Mouse (Mus musculus) lung, embryonic 16.5 days (tissue): ENCODE results near the gene Por. TPM values are rescaled to one million over a fixed set of nuclear protein-coding genes. Genes with fewer than 3 reads are reported as not detected.

Experiments used
- ATAC-seq: fragments of 200-750 bp; cut with Nextera tagmentation; 2 replicates; pipeline ENCODE4 v1.8.0; 2017; ENCODE audit warnings: low read depth, mild to moderate bottlenecking, moderate library complexity
- H3K27ac ChIP-seq: fragments of 300-500 bp; sonication (generic); 2 replicates; pipeline ENCODE4 v1.5.1; 2014; ENCODE audit warnings: mild to moderate bottlenecking, control low read depth, low read length
- H3K27me3 ChIP-seq: fragments of 300-500 bp; sonication (generic); 2 replicates; pipeline ENCODE4 v1.6.1; 2014; ENCODE audit warnings: low read depth, low read length, mixed read lengths; ENCODE audit not compliant: control insufficient read depth, insufficient read depth
- H3K36me3 ChIP-seq: fragments of 300-500 bp; sonication (generic); 2 replicates; pipeline ENCODE4 v1.6.1; 2014; ENCODE audit warnings: low read length; ENCODE audit not compliant: control insufficient read depth, insufficient read depth
- H3K4me1 ChIP-seq: fragments of 300-500 bp; sonication (generic); replicated peaks from 2 replicates; pipeline ENCODE4 v1.6.1; 2014; ENCODE audit warnings: low read length, mixed read lengths; ENCODE audit not compliant: control insufficient read depth, insufficient read depth
- H3K4me2 ChIP-seq: fragments of 300-500 bp; sonication (generic); 2 replicates; pipeline ENCODE4 v1.6.1; 2014; ENCODE audit warnings: low read depth, low read length, control low read depth
- H3K4me3 ChIP-seq: fragments of 300-500 bp; sonication (generic); 2 replicates; pipeline ENCODE4 v1.5.1; 2014; ENCODE audit warnings: mild to moderate bottlenecking, low read length, control low read depth
- H3K9ac ChIP-seq: fragments of 300-500 bp; sonication (generic); 2 replicates; pipeline ENCODE4 v1.6.1; 2014; ENCODE audit warnings: low read length, control low read depth
- H3K9me3 ChIP-seq: fragments of 300-500 bp; sonication (generic); 2 replicates; pipeline ENCODE4 v1.6.1; 2016; ENCODE audit warnings: low read length; ENCODE audit not compliant: control insufficient read depth
- WGBS: fragments of 180-500 bp; shearing (Covaris S2); extraction: QIAGEN DNeasy Blood & Tissue Kit; methylation state at CpG from one replicate; pipeline ENCODE4 v1.1.7; 2014; 5-methylcytosine and 5-hydroxymethylcytosine counted together
- polyA plus RNA-seq: library from polyadenylated mRNA; unstranded; fragments of >200 nt; fragmentation: Nextera tagmentation; extraction: Ambion mirVana; gene quantifications from 2 replicates; pipeline ENCODE4 v1.2.1, GENCODE M21; 2015

Por gene
- polyA plus RNA-seq, 1 experiment from 2014 or later: 77.4 TPM

DNA sequence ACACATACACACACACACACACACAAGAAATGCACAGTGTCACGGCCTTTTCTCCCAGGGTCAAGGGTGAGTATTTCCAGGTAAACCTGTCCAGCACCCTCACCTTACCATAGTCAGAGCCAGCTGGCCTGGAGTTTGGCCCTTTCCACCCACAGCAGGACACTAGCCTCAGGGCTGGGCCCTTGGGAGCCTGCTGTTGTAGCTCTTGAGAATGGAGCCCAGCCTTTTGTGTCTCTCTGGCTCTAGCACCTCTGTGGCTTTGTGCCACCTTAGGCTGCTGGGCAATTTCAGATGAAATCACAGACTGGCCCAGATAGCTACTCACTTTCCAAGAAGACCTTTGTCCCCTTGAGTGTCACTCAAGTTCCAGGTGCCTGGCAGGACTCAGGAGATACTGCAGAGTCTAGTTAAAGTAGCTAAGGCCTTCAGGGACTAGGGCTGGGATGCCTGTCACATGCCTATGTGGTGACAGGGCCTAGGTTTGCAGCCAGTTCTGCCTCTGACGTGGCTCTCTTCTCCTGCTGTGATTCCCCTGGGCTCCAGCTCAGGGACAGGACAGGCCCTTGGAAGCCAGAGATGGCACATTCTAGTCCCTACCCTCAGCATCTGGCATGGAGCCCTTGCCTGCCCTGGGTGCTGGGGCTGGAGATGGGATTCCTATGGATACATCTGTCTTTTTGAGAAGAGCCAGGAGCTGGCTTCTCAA, 57.0 kb downstream of the Por start:
- Histone ChIP-seq H3K27ac (no peak overlapping the region), H3K36me3 (peaks cover 13% of the 10 kb centered on the region), H3K4me3 (no peak overlapping the region), H3K9ac (no peak overlapping the region), H3K27me3 (no peaks in the 10 kb centered on the region), H3K9me3 (no peaks in the 10 kb centered on the region), H3K4me1 (peaks cover 21% of the 10 kb centered on the region), H3K4me2 (no peak overlapping the region)
- ATAC-seq: no peak
- 83% methylated on average over 2 of the region's 2 CpGs for WGBS

DNA sequence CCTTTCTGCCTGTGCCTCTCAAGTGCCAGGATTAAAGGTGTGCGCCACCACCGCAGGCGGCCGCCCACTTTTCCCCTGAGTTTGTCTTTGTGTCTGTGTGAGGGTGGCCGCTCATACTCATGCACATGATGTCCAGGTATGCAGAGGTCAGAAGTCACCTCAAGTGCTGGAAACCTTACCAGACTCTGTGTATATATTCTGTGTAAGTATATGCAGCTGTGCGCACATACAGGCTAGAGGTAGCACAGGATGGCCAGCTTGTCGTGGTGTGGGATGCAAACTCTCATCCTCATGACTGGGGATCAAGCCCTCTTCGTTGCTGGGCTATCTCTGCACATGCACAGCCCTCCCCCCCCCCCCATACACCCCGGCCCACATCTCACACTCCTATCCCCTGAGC, 58.0 kb downstream of the Por start:
- no peaks in the 10 kb centered on the region for H3K9me3 ChIP-seq
- H3K27ac ChIP-seq: no peak overlapping the region
- WGBS: 86% methylated on average over 9 of the region's 9 CpGs
- H3K27me3 ChIP-seq: no peaks in the 10 kb centered on the region
- H3K4me1 ChIP-seq: peaks cover 17% of the 10 kb centered on the region
- peaks cover 20% of the 10 kb centered on the region for H3K36me3 ChIP-seq
- H3K4me3 ChIP-seq: no peak overlapping the region
- no peak overlapping the region for H3K4me2 ChIP-seq
- H3K9ac ChIP-seq: no peak overlapping the region
- no peak for ATAC-seq

DNA sequence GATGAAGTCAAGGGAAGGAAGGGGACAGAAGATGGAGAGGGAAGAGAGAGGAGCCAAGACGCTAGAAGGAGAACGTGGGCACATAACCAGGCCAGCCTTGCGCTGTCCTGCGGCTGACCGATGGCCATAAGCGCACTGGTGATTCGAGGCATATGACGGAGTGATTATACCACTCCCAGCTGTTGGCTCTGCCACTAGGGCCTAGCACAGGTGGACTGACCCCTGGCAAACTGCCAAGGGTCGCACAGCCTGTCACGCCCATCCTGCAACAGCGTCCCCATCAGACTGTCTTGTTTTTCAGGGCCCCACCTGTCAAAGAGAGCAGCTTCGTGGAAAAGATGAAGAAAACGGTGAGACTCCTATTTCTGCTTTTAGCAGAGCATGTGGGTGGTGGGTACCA, 58.5 kb downstream of the Por start:
- no peaks in the 10 kb centered on the region for H3K9me3 ChIP-seq
- H3K36me3 ChIP-seq: peaks cover 25% of the 10 kb centered on the region
- no peak for ATAC-seq
- no peak overlapping the region for H3K27ac ChIP-seq
- peaks cover 17% of the 10 kb centered on the region for H3K4me1 ChIP-seq
- WGBS: 89% methylated on average over 13 of the region's 13 CpGs
- H3K9ac ChIP-seq: no peak overlapping the region
- H3K4me3 ChIP-seq: no peak overlapping the region
- no peaks in the 10 kb centered on the region for H3K27me3 ChIP-seq
- no peak overlapping the region for H3K4me2 ChIP-seq

DNA sequence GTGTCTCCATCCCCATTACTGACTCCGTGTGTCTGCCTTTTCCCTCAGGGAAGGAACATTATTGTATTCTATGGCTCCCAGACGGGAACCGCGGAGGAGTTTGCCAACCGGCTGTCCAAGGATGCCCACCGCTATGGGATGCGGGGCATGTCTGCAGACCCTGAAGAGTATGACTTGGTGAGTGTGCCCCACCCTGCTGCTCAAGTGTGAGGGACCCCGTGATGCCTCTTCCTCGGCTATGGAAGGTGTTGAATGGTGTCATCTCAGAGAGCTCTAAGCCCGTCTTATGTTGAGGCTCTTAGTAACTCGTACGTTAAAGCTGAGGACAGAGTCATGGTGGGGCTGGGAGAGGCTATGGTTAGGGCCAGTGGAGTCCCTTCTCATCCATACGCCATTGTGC, 59.5 kb downstream of the Por start:
- no peak overlapping the region for H3K4me3 ChIP-seq
- WGBS: 85% methylated on average over 13 of the region's 13 CpGs

GRCm38 (mm10) chr5:135730278-135730677, 60.4 kb downstream of the Por start:
- Histone ChIP-seq H3K9ac (no peak overlapping the region), H3K9me3 (no peaks in the 10 kb centered on the region), H3K27ac (no peak overlapping the region), H3K4me2 (no peak overlapping the region), H3K27me3 (no peaks in the 10 kb centered on the region), H3K4me3 (no peak overlapping the region), H3K4me1 (peaks cover 8% of the 10 kb centered on the region), H3K36me3 (peaks cover 44% of the 10 kb centered on the region)
- no peak for ATAC-seq
- WGBS: 93% methylated on average over 10 of the region's 10 CpGs

More for the DNA sequence above, 59.5 kb downstream of the Por start:
- Histone ChIP-seq H3K27ac (no peak overlapping the region), H3K4me1 (peaks cover 17% of the 10 kb centered on the region), H3K36me3 (peaks cover 35% of the 10 kb centered on the region), H3K9me3 (no peaks in the 10 kb centered on the region), H3K27me3 (no peaks in the 10 kb centered on the region), H3K4me2 (no peak overlapping the region), H3K9ac (no peak overlapping the region)
- ATAC-seq: no peak

DNA sequence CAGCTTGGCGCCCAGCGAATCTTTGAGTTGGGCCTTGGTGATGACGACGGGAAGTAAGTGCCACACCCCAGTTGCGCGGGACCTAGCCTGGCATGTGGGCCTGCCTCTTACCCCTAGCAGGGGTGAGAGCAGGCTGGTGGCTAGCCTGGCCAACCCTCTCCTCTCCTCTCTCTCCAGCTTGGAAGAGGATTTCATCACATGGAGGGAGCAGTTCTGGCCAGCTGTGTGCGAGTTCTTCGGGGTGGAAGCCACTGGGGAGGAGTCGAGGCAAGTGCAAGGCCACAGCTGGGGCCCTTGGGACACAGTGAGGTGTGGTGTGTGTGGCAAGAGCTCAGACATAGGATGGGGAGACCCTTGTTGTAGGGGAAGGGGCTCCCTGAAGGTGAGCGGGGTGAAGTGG, 61.1 kb downstream of the Por start:
- H3K4me3 ChIP-seq: no peak overlapping the region
- WGBS: 94% methylated on average over 10 of the region's 10 CpGs
- no peak overlapping the region for H3K27ac ChIP-seq
- no peak for ATAC-seq
- H3K27me3 ChIP-seq: no peaks in the 10 kb centered on the region
- no peaks in the 10 kb centered on the region for H3K9me3 ChIP-seq
- H3K4me2 ChIP-seq: no peak overlapping the region
- H3K4me1 ChIP-seq: peaks cover 2% of the 10 kb centered on the region
- H3K9ac ChIP-seq: no peak overlapping the region
- H3K36me3 ChIP-seq: peaks cover 50% of the 10 kb centered on the region

GRCm38 (mm10) chr5:135731322-135731721, 61.5 kb downstream of the Por start:
- ATAC-seq: no peak
- no peaks in the 10 kb centered on the region for H3K27me3 ChIP-seq
- WGBS: 92% methylated on average over 16 of the region's 16 CpGs
- H3K4me3 ChIP-seq: no peak overlapping the region
- H3K27ac ChIP-seq: no peak overlapping the region
- peaks cover 52% of the 10 kb centered on the region for H3K36me3 ChIP-seq
- no peak overlapping the region for H3K4me2 ChIP-seq
- H3K9me3 ChIP-seq: no peaks in the 10 kb centered on the region
- no peaks in the 10 kb centered on the region for H3K4me1 ChIP-seq
- H3K9ac ChIP-seq: no peak overlapping the region

DNA sequence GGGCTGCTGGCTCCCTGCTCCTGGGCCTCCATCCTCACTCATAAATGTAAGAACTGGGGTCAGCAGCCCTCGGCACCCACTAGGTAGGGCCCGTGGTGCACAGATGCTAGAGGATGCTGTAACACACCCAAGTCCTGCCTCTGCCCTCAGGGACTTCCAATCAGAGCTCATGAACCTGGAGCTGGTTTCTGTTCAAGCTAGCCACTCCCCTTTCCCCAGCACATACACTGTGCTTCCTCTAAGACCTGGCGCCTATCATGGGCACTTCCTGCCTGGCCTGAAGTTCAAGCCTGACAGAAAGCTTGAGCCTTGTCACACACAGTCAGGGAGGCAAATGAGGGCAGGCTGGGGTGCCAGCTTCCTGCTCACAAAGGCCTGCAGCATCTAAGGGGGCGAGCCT, 63.2 kb downstream of the Por start:
- H3K27me3 ChIP-seq: no peaks in the 10 kb centered on the region
- H3K4me2 ChIP-seq: no peak overlapping the region
- H3K9me3 ChIP-seq: no peaks in the 10 kb centered on the region
- peaks cover 57% of the 10 kb centered on the region for H3K36me3 ChIP-seq
- WGBS: 90% methylated on average over 4 of the region's 4 CpGs
- no peak for ATAC-seq
- H3K9ac ChIP-seq: no peak overlapping the region
- no peak overlapping the region for H3K4me3 ChIP-seq
- H3K4me1 ChIP-seq: no peaks in the 10 kb centered on the region
- H3K27ac ChIP-seq: no peak overlapping the region

GRCm38 (mm10) chr5:135734057-135734680, 64.3 kb downstream of the Por start:
- Histone ChIP-seq H3K9me3 (no peaks in the 10 kb centered on the region), H3K36me3 (peaks cover 57% of the 10 kb centered on the region), H3K4me1 (no peaks in the 10 kb centered on the region), H3K9ac (no peak overlapping the region), H3K4me3 (no peak overlapping the region), H3K4me2 (no peak overlapping the region), H3K27me3 (no peaks in the 10 kb centered on the region), H3K27ac (no peak overlapping the region)
- ATAC-seq: peak; percentile 2
- WGBS: 90% methylated on average over 42 of the region's 42 CpGs
